Mouse (Mus musculus): ENCODE data around the gene Lrrc42. TPM values are rescaled to one million over a fixed set of nuclear protein-coding genes. Genes with fewer than 3 reads are reported as not detected.

The Lrrc42 gene
- total RNA-seq, 2 experiments from 2014 or later: 10.0 to 10.2 TPM

DNA sequence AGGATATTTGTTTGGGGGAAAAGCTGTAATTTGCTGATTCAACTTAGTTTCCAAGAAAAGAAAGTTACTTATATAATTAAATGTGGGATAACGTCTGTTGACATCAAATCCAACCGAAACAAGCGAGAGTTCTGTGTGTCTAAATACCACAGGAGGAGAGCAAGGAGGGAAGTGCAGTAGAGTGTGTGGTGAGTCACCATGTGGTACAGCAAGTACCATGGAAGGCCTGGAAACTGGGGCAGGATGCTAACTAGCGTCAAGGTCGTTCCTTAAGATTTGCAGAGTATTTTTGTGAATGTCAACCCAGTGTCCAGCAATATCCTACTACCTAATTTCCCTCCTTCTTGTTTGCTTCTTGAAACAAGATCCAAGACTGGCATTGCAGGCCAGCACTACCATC is 55.3 kb downstream of the Lrrc42 start:
- DNase-seq: no peak

DNA sequence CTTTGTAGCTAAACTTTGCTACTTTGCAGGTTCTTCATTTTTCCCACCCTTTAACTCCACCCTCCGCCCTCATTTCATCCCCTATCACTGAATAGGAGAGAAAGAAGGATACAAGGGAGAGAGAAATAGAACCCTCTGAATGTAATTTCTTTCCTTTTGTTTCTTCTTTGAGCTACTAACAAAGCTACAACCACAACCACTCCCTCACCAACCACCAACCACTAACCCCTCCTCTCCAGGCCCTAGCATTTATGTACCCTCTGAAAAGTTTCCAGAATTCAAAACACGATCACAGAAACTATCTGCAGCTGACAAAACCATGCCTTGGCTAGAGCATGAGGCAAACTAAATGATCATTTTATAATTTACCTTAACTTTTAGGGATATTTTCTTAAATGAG is 56.9 kb downstream of the Lrrc42 start:
- no peak for DNase-seq

DNA sequence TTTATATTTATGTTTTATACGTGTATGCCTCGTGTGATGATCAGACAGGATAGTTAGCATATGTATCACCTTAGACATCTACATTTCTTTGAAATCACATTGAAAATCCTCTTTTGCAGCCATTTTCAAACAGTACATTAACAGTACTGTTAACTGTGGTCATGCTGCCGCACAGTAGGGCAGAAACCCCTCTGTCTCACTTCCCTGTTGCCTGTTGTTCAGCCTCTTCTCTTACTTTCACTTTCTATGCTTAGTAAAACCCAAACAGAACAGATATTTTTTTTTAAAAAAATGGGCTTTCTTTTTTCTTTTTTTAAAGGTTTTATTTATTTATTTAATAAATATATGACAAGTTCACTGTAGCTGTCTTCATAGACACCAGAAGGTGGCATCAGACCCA is 59.5 kb downstream of the Lrrc42 start:
- no peak for DNase-seq

DNA sequence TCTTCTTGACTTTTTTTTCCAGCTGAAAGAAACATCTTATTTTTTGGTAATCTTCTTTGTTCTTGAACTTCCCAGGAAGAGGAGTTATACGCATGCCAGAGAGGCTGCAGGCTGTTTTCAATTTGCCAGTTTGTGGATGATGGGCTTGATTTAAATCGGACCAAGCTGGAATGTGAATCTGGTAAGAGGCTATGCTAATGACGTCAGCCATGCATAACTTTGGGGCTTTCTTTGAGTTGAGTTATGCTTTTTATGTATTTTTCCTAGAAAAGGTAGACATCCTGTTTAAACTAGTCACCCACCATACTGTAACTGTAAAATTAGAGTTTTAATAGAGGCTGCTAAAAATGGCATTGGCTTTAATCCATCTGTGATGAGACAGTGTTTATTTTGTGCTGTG is 67.6 kb downstream of the Lrrc42 start:
- DNase-seq: no peak

Other genes with a start within 250 kb of the Lrrc42 start
- 100 to 1,000 TPM in 1 of 2 experiments, 10 to 100 TPM in 1; 96.0 to 102 TPM for gene Mrpl37, start 186.7 kb downstream of the Lrrc42 start, total RNA-seq (2021)
- 10 to 100 TPM; 25.7 to 26.1 TPM for gene Cyb5rl, start 186.5 kb downstream of the Lrrc42 start, total RNA-seq (2021)
- gene Cdcp2, start 156.6 kb downstream of the Lrrc42 start, total RNA-seq (2021): not detected
- 100 to 1,000 TPM; 139 to 147 TPM for gene Tmem59, start 75.1 kb downstream of the Lrrc42 start, total RNA-seq (2021)
- gene Tceanc2, start 74.4 kb downstream of the Lrrc42 start, total RNA-seq (2021): 10 to 100 TPM; 13.5 to 15.4 TPM
- under 1 TPM in 1 of 2 experiments, not detected in 1; 0.44 TPM for gene Ldlrad1, start 44.4 kb downstream of the Lrrc42 start, total RNA-seq (2021)
- gene Hspb11, start 61 bp upstream of the Lrrc42 start, total RNA-seq (2021): 10 to 100 TPM in 1 of 2 experiments, 1 to 10 TPM in 1; 9.8 to 13.6 TPM
- not detected for gene Dio1, start 53.6 kb upstream of the Lrrc42 start, total RNA-seq (2021)
- gene Yipf1, start 60.8 kb upstream of the Lrrc42 start, total RNA-seq (2021): 10 to 100 TPM; 17.3 to 18.6 TPM
- gene Ndc1, start 114.3 kb upstream of the Lrrc42 start, total RNA-seq (2021): 10 to 100 TPM; 10.5 to 12.6 TPM
- under 1 TPM; 0.15 to 0.25 TPM for gene Glis1, start 181.1 kb upstream of the Lrrc42 start, total RNA-seq (2021)